Mouse (Mus musculus): Measurements from ENCODE around the gene E130308A19Rik. TPM values are rescaled to one million over a fixed set of nuclear protein-coding genes. Genes with fewer than 3 reads are reported as not detected.
"Not testable (repeated sequence)": the region's sequence is repeated elsewhere in the genome, so short reads cannot be mapped to it uniquely, and the experiment has no call there.

The E130308A19Rik gene
- total RNA-seq, 2 experiments from 2014 or later: 12.1 to 13.1 TPM

- no peak for DNase-seq (ENCODE audit: extremely low spot score in 1 of 2, low spot score in 2 of 2)
- peak; percentile 73 for TF ChIP-seq CTCF (IDR thresholded peaks at IDR 0.05)
- intact Hi-C loops (cut with DNase I): loop anchor here (5.0 kb wide), 3 partner anchors 153 to 418 kb away; partner anchors contain the start of gene E130308A19Rik
- Histone ChIP-seq H3K4me3 (no peak overlapping the region), H3K27ac (no peak overlapping the region)
Observed at GRCm38 (mm10) chr4:59780568-59780967, 154.6 kb downstream of the E130308A19Rik start.

DNA sequence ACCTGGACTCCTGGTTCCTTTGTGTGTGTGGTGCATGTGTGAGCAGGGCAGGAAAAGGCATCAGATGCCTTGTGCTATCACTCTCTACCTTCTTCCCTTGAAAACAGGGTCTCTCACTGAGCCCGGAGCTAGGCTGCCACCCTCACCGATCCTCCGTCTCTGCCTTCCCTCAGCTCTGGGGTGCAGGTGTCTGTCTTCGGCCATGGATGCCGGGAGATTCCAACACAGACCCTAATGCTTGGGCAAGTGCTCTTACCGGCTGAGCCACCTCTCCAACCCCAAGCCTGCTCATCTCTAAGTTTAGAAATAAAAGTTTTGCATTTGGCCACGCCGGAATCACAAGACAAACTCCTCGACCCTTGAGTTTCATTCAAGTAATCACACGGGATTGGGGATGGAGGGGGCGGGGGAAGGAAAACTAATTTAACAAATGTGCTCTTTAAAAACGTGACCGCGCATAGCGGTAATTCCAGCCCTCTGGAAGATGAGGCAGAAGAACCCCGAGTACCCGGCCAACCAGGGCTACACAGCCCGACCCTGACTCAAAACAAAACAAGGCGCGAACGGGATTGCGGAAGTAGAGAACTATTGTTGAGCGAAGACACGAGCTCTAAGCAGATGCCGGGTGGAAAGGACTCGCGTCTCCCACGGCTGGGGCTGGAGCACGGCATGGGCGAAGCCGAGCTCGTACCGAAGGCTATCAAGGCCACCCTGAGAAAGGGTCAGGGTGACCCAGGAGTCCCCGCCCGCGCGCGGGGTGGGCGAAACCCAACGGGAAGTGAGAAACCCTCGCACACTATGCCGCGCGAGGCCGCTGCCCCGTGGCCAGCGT is 157.1 kb downstream of the E130308A19Rik start:
- intact Hi-C loops (cut with DNase I): loop anchor here (5.0 kb wide), 3 partner anchors 156 to 421 kb away; partner anchors contain the start of gene E130308A19Rik
- Histone ChIP-seq H3K4me3 (peak overlapping the region; percentile 96), H3K27ac (peak overlapping the region; percentile 83)
- DNase-seq (ENCODE audit: extremely low spot score in 1 of 2, low spot score in 2 of 2): no peak
- TF ChIP-seq CTCF (IDR thresholded peaks at IDR 0.05): no peak

- Histone ChIP-seq H3K4me3 (peak overlapping the region; percentile 96), H3K27ac (peak overlapping the region; percentile 83)
- DNase-seq (ENCODE audit: extremely low spot score in 1 of 2, low spot score in 2 of 2): peak; percentile 94 to 95
- intact Hi-C loops (cut with DNase I): loop anchor here (5.0 kb wide), 3 partner anchors 156 to 421 kb away; partner anchors contain the start of gene E130308A19Rik
- TF ChIP-seq CTCF (IDR thresholded peaks at IDR 0.05): no peak
Observed at GRCm38 (mm10) chr4:59783685-59784279, 157.8 kb downstream of the E130308A19Rik start.

- Histone ChIP-seq H3K4me3 (no peak overlapping the region), H3K27ac (no peak overlapping the region)
- no peak for DNase-seq (ENCODE audit: extremely low spot score in 1 of 2, low spot score in 2 of 2)
- intact Hi-C loops (cut with DNase I): no loop called here
- TF ChIP-seq CTCF (IDR thresholded peaks at IDR 0.05): no peak
Observed at GRCm38 (mm10) chr4:59785412-59785811, 159.4 kb downstream of the E130308A19Rik start.

DNA sequence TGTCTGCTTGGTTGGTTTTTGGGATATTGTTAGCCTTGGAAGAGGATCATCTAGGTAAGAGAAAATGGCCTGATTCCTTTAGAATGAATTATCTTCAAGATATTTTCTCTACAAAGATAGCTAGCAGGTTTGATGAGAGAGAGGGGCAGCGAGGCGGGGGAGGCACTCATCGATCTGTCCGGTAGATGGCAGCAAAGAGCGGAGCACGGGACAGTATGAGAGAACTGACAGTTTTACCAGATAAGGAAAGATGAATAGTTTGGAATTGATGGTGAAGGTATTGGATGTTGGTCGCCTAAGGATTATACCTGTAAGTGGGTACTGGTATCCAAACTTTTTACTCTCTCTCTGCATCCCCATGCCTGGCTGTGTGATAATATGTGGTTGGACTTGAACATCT is 160.7 kb downstream of the E130308A19Rik start:
- intact Hi-C loops (cut with DNase I): loop anchor here (1.0 to 2.0 kb wide), 3 partner anchors 65 to 142 kb away; no protein-coding TSS in a partner anchor

DNA sequence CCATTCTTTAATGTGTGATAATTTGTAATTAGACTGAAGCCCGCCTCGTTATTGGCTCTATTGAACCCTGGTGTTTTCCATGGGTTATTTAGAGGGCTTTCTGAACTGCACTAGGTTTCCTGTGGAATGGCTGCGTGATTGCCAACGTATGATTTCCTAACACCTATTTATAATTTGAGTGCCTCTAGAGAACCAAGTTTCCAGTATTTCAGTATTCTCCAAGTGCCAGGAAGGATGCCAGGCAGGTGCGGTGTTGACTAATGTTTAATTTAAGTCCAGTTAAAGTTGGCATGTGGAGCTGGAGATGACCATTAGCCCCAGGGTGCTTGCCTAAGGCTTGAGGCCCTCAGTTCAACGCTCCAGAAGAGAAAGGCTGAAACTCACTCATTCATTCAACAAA is 161.1 kb downstream of the E130308A19Rik start:
- intact Hi-C loops (cut with DNase I): loop anchor here (2.0 kb wide), 1 partner anchor 142 kb away; no protein-coding TSS in a partner anchor
- no peak overlapping the region for H3K4me3 ChIP-seq
- H3K27ac ChIP-seq: no peak overlapping the region
- no peak for DNase-seq (ENCODE audit: extremely low spot score in 1 of 2, low spot score in 2 of 2)
- no peak for TF ChIP-seq CTCF (IDR thresholded peaks at IDR 0.05)

More for the DNA sequence above, 160.7 kb downstream of the E130308A19Rik start:
- no peak overlapping the region for H3K27ac ChIP-seq
- no peak overlapping the region for H3K4me3 ChIP-seq
- DNase-seq (ENCODE audit: extremely low spot score in 1 of 2, low spot score in 2 of 2): peak; percentile 70 to 85
- peak; percentile 93 for TF ChIP-seq CTCF (IDR thresholded peaks at IDR 0.05)

GRCm38 (mm10) chr4:59789015-59789414 is 163.0 kb downstream of the E130308A19Rik start:
- no peak for DNase-seq (ENCODE audit: extremely low spot score in 1 of 2, low spot score in 2 of 2)
- no peak overlapping the region for H3K27ac ChIP-seq
- no peak for TF ChIP-seq CTCF (IDR thresholded peaks at IDR 0.05)
- intact Hi-C loops (cut with DNase I): no loop called here
- no peak overlapping the region for H3K4me3 ChIP-seq

- DNase-seq (ENCODE audit: extremely low spot score in 1 of 2, low spot score in 2 of 2); intact Hi-C loops (cut with DNase I); H3K4me3 ChIP-seq; H3K27ac ChIP-seq: not testable (repeated sequence)
- TF ChIP-seq CTCF (IDR thresholded peaks at IDR 0.05): peak; percentile 9
Observed at GRCm38 (mm10) chr4:59793626-59794025, 167.6 kb downstream of the E130308A19Rik start.

DNA sequence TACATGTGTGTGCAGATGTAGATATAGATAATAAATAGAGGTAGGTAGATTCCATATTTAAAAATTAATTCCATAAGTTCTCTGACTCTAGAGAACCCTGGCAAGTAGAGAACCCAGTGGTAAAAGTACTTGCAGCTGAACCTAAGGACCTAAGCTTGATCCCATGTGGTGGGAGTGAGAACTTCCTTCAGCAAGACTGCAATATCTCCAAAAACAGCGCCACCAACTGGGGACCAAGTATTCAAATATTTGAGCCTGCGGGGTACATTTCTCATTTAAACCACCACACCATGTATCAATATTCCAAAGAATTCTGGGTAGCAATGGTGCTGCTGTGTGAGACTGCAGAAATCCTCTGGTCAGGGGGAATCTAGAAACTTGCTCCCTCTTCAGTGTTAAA is 168.1 kb downstream of the E130308A19Rik start:
- intact Hi-C loops (cut with DNase I): no loop called here
- DNase-seq (ENCODE audit: extremely low spot score in 1 of 2, low spot score in 2 of 2): no peak
- Histone ChIP-seq H3K27ac (no peak overlapping the region), H3K4me3 (no peak overlapping the region)
- TF ChIP-seq CTCF (IDR thresholded peaks at IDR 0.05): no peak

GRCm38 (mm10) chr4:59795788-59796455 is 169.9 kb downstream of the E130308A19Rik start:
- no peak for DNase-seq (ENCODE audit: extremely low spot score in 1 of 2, low spot score in 2 of 2)
- no peak for TF ChIP-seq CTCF (IDR thresholded peaks at IDR 0.05)
- no peak overlapping the region for H3K27ac ChIP-seq
- no peak overlapping the region for H3K4me3 ChIP-seq
- intact Hi-C loops (cut with DNase I): no loop called here

GRCm38 (mm10) chr4:59800181-59800580 is 174.2 kb downstream of the E130308A19Rik start:
- no peak for DNase-seq (ENCODE audit: extremely low spot score in 1 of 2, low spot score in 2 of 2)
- H3K4me3 ChIP-seq: no peak overlapping the region
- no peak overlapping the region for H3K27ac ChIP-seq
- no peak for TF ChIP-seq CTCF (IDR thresholded peaks at IDR 0.05)
- intact Hi-C loops (cut with DNase I): no loop called here
